Mouse (Mus musculus) E14TG2a.4 (cell line): ENCODE results near the gene Cdh1.

Source experiments
- CTCF ChIP-seq: conservative IDR thresholded peaks from 2 replicates; pipeline ENCODE4 v1.5.1; 2014; ENCODE audit warnings: low read length
- NANOG ChIP-seq: IDR thresholded peaks from 2 replicates; pipeline ENCODE4 v1.6.1; 2014; ENCODE audit warnings: borderline replicate concordance, low read length, mixed read lengths
- POU5F1 ChIP-seq: IDR thresholded peaks from 2 replicates; pipeline ENCODE4 v1.6.1; 2014; ENCODE audit warnings: low read length, borderline replicate concordance

DNA sequence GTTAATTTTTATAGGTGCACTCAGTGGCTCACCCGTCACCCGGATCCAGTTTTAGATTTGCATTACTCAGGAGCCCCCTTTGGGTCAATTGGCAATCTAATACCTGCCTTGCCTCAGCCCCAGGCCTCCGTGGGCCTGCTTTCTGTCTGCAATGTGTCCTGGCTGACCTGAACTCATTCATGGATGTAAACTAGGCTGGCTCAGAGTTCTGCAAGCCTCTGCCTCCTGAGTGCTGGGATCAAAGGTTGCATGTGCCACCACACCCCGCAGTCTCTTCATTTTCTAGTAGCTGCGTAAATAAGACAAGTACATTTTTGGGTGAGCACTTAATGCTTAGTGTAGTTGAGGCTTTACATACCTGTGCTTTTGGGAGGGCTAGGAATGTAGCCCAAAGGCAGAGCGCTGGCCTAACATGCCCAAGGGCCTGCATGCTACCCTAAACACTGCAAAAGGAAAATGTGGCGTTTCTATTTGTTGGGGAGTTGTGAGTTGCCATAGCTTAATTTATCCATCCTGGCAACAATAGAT lies 35.7 kb downstream of the Cdh1 start:
- TF ChIP-seq CTCF = no peak
- no peak for TF ChIP-seq NANOG
- TF ChIP-seq POU5F1 = no peak
